ENCODE assay signal across 25 mouse cellular contexts in genomic region chr7:121107851-121108250, GRCm38 (mm10). TPM values are rescaled to one million over a fixed set of nuclear protein-coding genes. Genes with fewer than 3 reads are reported as not detected.
DNase-seq lines count a peak whose midpoint lies in the region; TF ChIP-seq lines count a peak whose summit lies in the region.
"Had no signal": no experiment of that assay in that cellular context is flagged by ENCODE, and none has a peak within 500 bp of the region (broad histone marks: within the 10 kb centered on the region; RNA-seq: fewer than 3 reads in every experiment).

No protein-coding gene starts in this region.

- no peak for TF ChIP-seq POLR2A in kidney, adult 2 months (IDR thresholded peaks at IDR 0.05; ENCODE audit: low read depth, low read length)

- peaks cover 3% of the 10 kb centered on the region; the same call in 1 of the 2 replicates for H3K4me1 ChIP-seq in kidney, adult 2 months (ENCODE audit: control insufficient read depth, insufficient read depth, low read length)
- H3K4me1 ChIP-seq: forebrain, embryonic 15.5 days; hindbrain, embryonic 15.5 days; limb, embryonic 15.5 days; neural tube, embryonic 13.5 days had no signal

- 67% methylated on average over 3 of the region's 3 CpGs for WGBS in kidney, adult 2 months

- no peak overlapping the region for H3K27ac ChIP-seq in kidney, adult 2 months (ENCODE audit: insufficient read depth, low read depth, low read length)
- H3K27ac ChIP-seq: embryonic facial prominence, embryonic 10.5 days; forebrain, embryonic 15.5 days; hindbrain, embryonic 15.5 days; limb, embryonic 15.5 days; liver, embryonic 14.5 days; neural tube, embryonic 13.5 days had no signal

- H3K4me3 ChIP-seq in kidney, adult 2 months (ENCODE audit: insufficient read depth, low read depth, low read length): no peak overlapping the region
- H3K4me3 ChIP-seq: embryonic facial prominence, embryonic 10.5 days; forebrain, embryonic 15.5 days; hindbrain, embryonic 15.5 days; limb, embryonic 15.5 days; myocyte; neural tube, embryonic 13.5 days had no signal

- H3K36me3 ChIP-seq in kidney, adult 2 months (ENCODE audit: control insufficient read depth, insufficient read depth, low read length): no peaks in the 10 kb centered on the region
- H3K36me3 ChIP-seq: embryonic facial prominence, embryonic 10.5 days; forebrain, embryonic 15.5 days; hindbrain, embryonic 15.5 days; limb, embryonic 15.5 days; neural tube, embryonic 13.5 days had no signal

- no peaks in the 10 kb centered on the region for H3K27me3 ChIP-seq in kidney, adult 2 months (replicated peaks; ENCODE audit: control insufficient read depth, insufficient read depth, low read length)
- H3K27me3 ChIP-seq: forebrain, embryonic 15.5 days; hindbrain, embryonic 15.5 days; limb, embryonic 15.5 days; neural tube, embryonic 13.5 days had no signal

- no peak for TF ChIP-seq CTCF in kidney, adult 2 months (conservative IDR thresholded peaks at IDR 0.05; ENCODE audit: insufficient read depth, insufficient read length, low read depth, low read length)

- peak; percentile 3 for DNase-seq in embryo, embryonic 10.5 days (ENCODE audit: low spot score)
- DNase-seq in embryo, embryonic 10 days (ENCODE audit: low spot score): no peak
- peak; percentile 63 for DNase-seq in kidney, adult 2 months
- no peak for DNase-seq in kidney, postnatal 25 days
- peak; percentile 18 for DNase-seq in lung, postnatal 10 days
- no peak for DNase-seq in lung, postnatal 4 days
- DNase-seq in thymus, adult 18-20 months: no peak
- no peak for DNase-seq in layer of hippocampus, postnatal 14 days (ENCODE audit: low spot score in 2 of 2)
- DNase-seq: adrenal gland, postnatal 25 days; cerebellum, adult 9-10 months; gastrocnemius, postnatal 10 days; layer of hippocampus, adult 9-11 months; left cerebral cortex, postnatal 4 days; midbrain, embryonic 14.5 days; retina, postnatal 1 day; right cerebral cortex, postnatal 25 days; thymus, postnatal 14 days had no signal

RNA-seq across cellular contexts. Expression of gene Otoa, which starts 26.4 kb away (rescaled TPM):
- polyA plus RNA-seq in kidney, adult 2 months (2012; rRNA removed): 0.52 and 0.55 TPM in 2 replicates
- total RNA-seq in layer of hippocampus, postnatal 14 days (2021): 1 to 10 TPM; 1.2 to 2.8 TPM
- total RNA-seq: heart, postnatal 36 days had no signal
- polyA plus RNA-seq: forebrain, embryonic 15.5 days had no signal

RNA-seq across cellular contexts. Expression of gene Igsf6, which starts 33.5 kb away (rescaled TPM):
- 0.48 and 0.63 TPM in 2 replicates for polyA plus RNA-seq in kidney, adult 2 months (2012; rRNA removed)
- under 1 TPM in 1 of 2 experiments, not detected in 1; 0.35 TPM for total RNA-seq in layer of hippocampus, postnatal 14 days (2021)

Comparison
In these comparisons a context has a peak if more than half of its experiments do, and no peak if none do; other contexts are left out.
1. DNase-seq: peak in embryo, embryonic 10.5 days (single experiment), kidney, adult 2 months (single experiment) and lung, postnatal 10 days (single experiment); none in embryo, embryonic 10 days (single experiment), kidney, postnatal 25 days (0 of 2), lung, postnatal 4 days (0 of 2), thymus, adult 18-20 months (0 of 2) and layer of hippocampus, postnatal 14 days (0 of 2).